Mouse (Mus musculus) liver, embryonic 16.5 days (tissue): Measurements from ENCODE around the gene Ahdc1. TPM values are rescaled to one million over a fixed set of nuclear protein-coding genes. Genes with fewer than 3 reads are reported as not detected.

Source experiments
- ATAC-seq: fragments of 200-750 bp; cut with Nextera tagmentation; 2 replicates; pipeline ENCODE4 v1.8.0; 2017; ENCODE audit warnings: low read depth, mild to moderate bottlenecking, moderate number of reproducible peaks, moderate library complexity
- H3K27ac ChIP-seq: fragments of 300-500 bp; sonication (generic); 2 replicates; pipeline ENCODE4 v1.5.1; 2014; ENCODE audit warnings: mild to moderate bottlenecking, low read length
- H3K27me3 ChIP-seq: fragments of 300-500 bp; sonication (generic); 2 replicates; pipeline ENCODE4 v1.6.1; 2014; ENCODE audit warnings: low read depth, low read length, mixed read lengths; ENCODE audit not compliant: control insufficient read depth, insufficient read depth
- H3K36me3 ChIP-seq: fragments of 300-500 bp; sonication (generic); 2 replicates; pipeline ENCODE4 v1.6.1; 2014; ENCODE audit warnings: mild to moderate bottlenecking; ENCODE audit not compliant: control insufficient read depth, insufficient read depth
- H3K4me1 ChIP-seq: fragments of 300-500 bp; sonication (generic); 2 replicates; pipeline ENCODE4 v1.6.1; 2014; ENCODE audit warnings: low read depth, low read length, mixed read lengths; ENCODE audit not compliant: control insufficient read depth
- H3K4me2 ChIP-seq: fragments of 300-500 bp; sonication (generic); 2 replicates; pipeline ENCODE4 v1.6.1; 2014; ENCODE audit warnings: low read depth, low read length, mixed read lengths
- H3K4me3 ChIP-seq: fragments of 300-500 bp; sonication (generic); 2 replicates; pipeline ENCODE4 v1.5.1; 2014; ENCODE audit warnings: low read depth, mild to moderate bottlenecking, low read length
- H3K9ac ChIP-seq: fragments of 300-500 bp; sonication (generic); 2 replicates; pipeline ENCODE4 v1.6.1; 2014; ENCODE audit warnings: low read depth, low read length
- H3K9me3 ChIP-seq: fragments of 300-500 bp; sonication (generic); replicated peaks from 2 replicates; pipeline ENCODE4 v1.6.1; 2016; ENCODE audit warnings: low read length; ENCODE audit not compliant: control insufficient read depth
- WGBS: fragments of 180-500 bp; shearing (Covaris S2); extraction: QIAGEN DNeasy Blood & Tissue Kit; methylation state at CpG from one replicate; pipeline ENCODE4 v1.1.7; 2014; ENCODE audit not compliant: insufficient replicate concordance; 5-methylcytosine and 5-hydroxymethylcytosine counted together
- polyA plus RNA-seq: library from polyadenylated mRNA; unstranded; fragments of >200 nt; fragmentation: Nextera tagmentation; extraction: Ambion mirVana; gene quantifications from 2 replicates; pipeline ENCODE4 v1.2.1, GENCODE M21; 2015

Gene Ahdc1
- polyA plus RNA-seq, 1 experiment from 2014 or later: 1.6 TPM

GRCm38 (mm10) chr4:133014088-133014487 lies 3.0 kb downstream of the Ahdc1 start:
- H3K4me1 ChIP-seq: peaks cover 38% of the 10 kb centered on the region
- no peak for ATAC-seq
- 33% methylated on average over 5 of the region's 5 CpGs for WGBS
- no peak overlapping the region for H3K4me2 ChIP-seq
- H3K27me3 ChIP-seq: peaks cover 44% of the 10 kb centered on the region
- H3K4me3 ChIP-seq: no peak overlapping the region
- no peaks in the 10 kb centered on the region for H3K9me3 ChIP-seq
- no peak overlapping the region for H3K27ac ChIP-seq
- H3K9ac ChIP-seq: no peak overlapping the region
- H3K36me3 ChIP-seq: no peaks in the 10 kb centered on the region

GRCm38 (mm10) chr4:133014896-133015709 lies 4.0 kb downstream of the Ahdc1 start:
- Histone ChIP-seq H3K4me2 (no peak overlapping the region), H3K9ac (no peak overlapping the region), H3K27ac (no peak overlapping the region), H3K36me3 (no peaks in the 10 kb centered on the region), H3K4me3 (no peak overlapping the region), H3K27me3 (peaks cover 35% of the 10 kb centered on the region), H3K9me3 (no peaks in the 10 kb centered on the region), H3K4me1 (peaks cover 38% of the 10 kb centered on the region)
- no peak for ATAC-seq
- 48% methylated on average over 10 of the region's 10 CpGs for WGBS

GRCm38 (mm10) chr4:133015710-133016651 lies 4.9 kb downstream of the Ahdc1 start:
- Histone ChIP-seq H3K27me3 (peaks cover 26% of the 10 kb centered on the region), H3K4me1 (peaks cover 31% of the 10 kb centered on the region), H3K36me3 (no peaks in the 10 kb centered on the region), H3K9me3 (no peaks in the 10 kb centered on the region), H3K4me2 (no peak overlapping the region), H3K9ac (no peak overlapping the region), H3K27ac (no peak overlapping the region), H3K4me3 (no peak overlapping the region)
- 60% methylated on average over 9 of the region's 9 CpGs for WGBS
- no peak for ATAC-seq

- H3K9me3 ChIP-seq: no peaks in the 10 kb centered on the region
- no peak overlapping the region for H3K4me3 ChIP-seq
- H3K27me3 ChIP-seq: peaks cover 18% of the 10 kb centered on the region
- H3K36me3 ChIP-seq: no peaks in the 10 kb centered on the region
- WGBS: 46% methylated on average over 4 of the region's 4 CpGs
- H3K9ac ChIP-seq: no peak overlapping the region
- no peak for ATAC-seq
- no peak overlapping the region for H3K27ac ChIP-seq
- H3K4me1 ChIP-seq: peaks cover 27% of the 10 kb centered on the region
- H3K4me2 ChIP-seq: no peak overlapping the region
Measured at GRCm38 (mm10) chr4:133016677-133017415, 5.8 kb downstream of the Ahdc1 start.

- Histone ChIP-seq H3K4me2 (no peak overlapping the region), H3K9ac (no peak overlapping the region), H3K27ac (no peak overlapping the region), H3K4me1 (peaks cover 18% of the 10 kb centered on the region), H3K9me3 (no peaks in the 10 kb centered on the region), H3K4me3 (no peak overlapping the region), H3K36me3 (no peaks in the 10 kb centered on the region), H3K27me3 (peaks cover 9% of the 10 kb centered on the region)
- whole genome bisulfite sequencing: 31% methylated on average over 6 of the region's 6 CpGs
- ATAC-seq: no peak
Measured at GRCm38 (mm10) chr4:133017597-133018262, 6.7 kb downstream of the Ahdc1 start.

- Histone ChIP-seq H3K9ac (no peak overlapping the region), H3K9me3 (no peaks in the 10 kb centered on the region), H3K27me3 (peaks cover 3% of the 10 kb centered on the region), H3K36me3 (no peaks in the 10 kb centered on the region), H3K4me2 (no peak overlapping the region), H3K4me1 (peaks cover 12% of the 10 kb centered on the region), H3K27ac (no peak overlapping the region), H3K4me3 (no peak overlapping the region)
- no peak for ATAC-seq
- 55% methylated on average over 3 of the region's 3 CpGs for WGBS
Measured at GRCm38 (mm10) chr4:133018263-133018798, 7.3 kb downstream of the Ahdc1 start.

- Histone ChIP-seq H3K27ac (no peak overlapping the region), H3K36me3 (no peaks in the 10 kb centered on the region), H3K9ac (no peak overlapping the region), H3K4me1 (peaks cover 8% of the 10 kb centered on the region), H3K9me3 (no peaks in the 10 kb centered on the region), H3K4me2 (no peak overlapping the region), H3K27me3 (no peaks in the 10 kb centered on the region), H3K4me3 (no peak overlapping the region)
- ATAC-seq: no peak
- WGBS: 76% methylated on average over 5 of the region's 6 CpGs
Measured at GRCm38 (mm10) chr4:133020721-133021120, 9.7 kb downstream of the Ahdc1 start.

GRCm38 (mm10) chr4:133021181-133021671 lies 10.2 kb downstream of the Ahdc1 start:
- ATAC-seq: no peak
- no peaks in the 10 kb centered on the region for H3K9me3 ChIP-seq
- no peak overlapping the region for H3K4me2 ChIP-seq
- H3K27me3 ChIP-seq: no peaks in the 10 kb centered on the region
- H3K4me3 ChIP-seq: no peak overlapping the region
- 51% methylated on average over 9 of the region's 9 CpGs for WGBS
- no peak overlapping the region for H3K9ac ChIP-seq
- peaks cover 3% of the 10 kb centered on the region for H3K4me1 ChIP-seq
- no peak overlapping the region for H3K27ac ChIP-seq
- H3K36me3 ChIP-seq: no peaks in the 10 kb centered on the region
